Mouse (Mus musculus) mammary gland, adult 2 months (tissue): ENCODE measurements around the gene A930004D18Rik. TPM values are rescaled to one million over a fixed set of nuclear protein-coding genes. Genes with fewer than 3 reads are reported as not detected.

Experiments used
- polyA plus RNA-seq: library from polyadenylated mRNA; depleted of rRNA; stranded (reverse); fragments of >200 nt; gene quantifications from 2 replicates; pipeline ENCODE4 v1.2.3, GENCODE M21; 2012; ENCODE audit warnings: low replicate concordance; rRNA removed

A930004D18Rik gene
- polyA plus RNA-seq: 2.5 and 2.7 TPM in 2 replicates

DNA sequence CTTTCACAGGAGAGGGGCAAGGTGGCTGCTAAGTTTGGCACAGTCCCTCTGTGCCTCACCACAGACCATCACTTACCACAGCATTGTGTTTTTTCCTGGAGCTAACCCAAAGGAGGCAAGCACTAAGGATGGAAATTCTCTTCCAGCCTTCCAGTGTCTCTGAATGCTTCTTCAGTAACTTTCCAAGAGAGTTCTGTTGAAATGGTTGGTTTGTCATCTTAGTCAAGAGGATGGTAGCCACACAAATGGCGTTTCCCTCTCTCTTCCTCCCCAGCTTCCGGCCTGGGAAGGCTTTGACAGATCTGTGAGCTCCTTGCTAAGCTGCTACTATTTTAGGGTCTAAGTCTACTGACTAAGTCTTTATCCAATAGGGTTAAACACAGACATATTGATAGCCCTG lies at the start of gene A930004D18Rik:
Gene A930004D18Rik, minus strand, starts transcription at position 247 of the 400 bp plus-strand sequence.

GRCm38 (mm10) chr2:18055016-18055928 lies 17.7 kb upstream of the A930004D18Rik start, which contains the start of gene Mllt10:
Gene Mllt10, plus strand, starts transcription at chr2:18055237.

GRCm38 (mm10) chr2:18048453-18049075 lies 11.0 kb upstream of the A930004D18Rik start, which contains the start of gene Skida1:
Gene Skida1, minus strand, starts transcription at chr2:18049051.

DNA sequence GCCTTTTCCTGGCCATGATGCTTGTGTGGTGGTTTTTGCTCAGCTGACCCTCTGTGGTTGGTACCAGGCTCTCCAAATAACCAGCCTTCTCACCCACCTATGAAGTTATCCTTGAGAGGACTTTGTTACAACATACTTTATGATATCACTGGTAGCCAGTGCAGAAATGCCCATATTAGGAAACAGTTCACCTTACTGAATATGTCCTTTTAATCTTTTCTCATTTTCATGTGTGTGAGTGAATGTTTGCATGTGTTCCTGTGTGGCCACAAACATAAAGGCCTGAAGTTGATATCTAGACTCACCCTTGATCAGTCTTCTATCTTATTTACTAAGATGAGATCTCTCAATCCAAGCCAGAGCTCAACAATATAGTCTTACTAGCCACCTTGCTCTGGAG lies 40.7 kb downstream of the A930004D18Rik start, which contains the start of gene H2al2a:
Gene H2al2a, minus strand, starts transcription at position 101 of the 400 bp plus-strand sequence.

Other genes with a start within 250 kb of the A930004D18Rik start
- not detected in 2 replicates for gene H2al2a, start 40.8 kb downstream of the A930004D18Rik start, polyA plus RNA-seq
- gene Skida1, start 11.3 kb upstream of the A930004D18Rik start, polyA plus RNA-seq: 1.1 and 2.8 TPM in 2 replicates
- gene Mllt10, start 17.5 kb upstream of the A930004D18Rik start, polyA plus RNA-seq: 27.7 and 33.8 TPM in 2 replicates